Comparison of ENCODE assay signal across 8 mouse cellular contexts in the genomic region with DNA sequence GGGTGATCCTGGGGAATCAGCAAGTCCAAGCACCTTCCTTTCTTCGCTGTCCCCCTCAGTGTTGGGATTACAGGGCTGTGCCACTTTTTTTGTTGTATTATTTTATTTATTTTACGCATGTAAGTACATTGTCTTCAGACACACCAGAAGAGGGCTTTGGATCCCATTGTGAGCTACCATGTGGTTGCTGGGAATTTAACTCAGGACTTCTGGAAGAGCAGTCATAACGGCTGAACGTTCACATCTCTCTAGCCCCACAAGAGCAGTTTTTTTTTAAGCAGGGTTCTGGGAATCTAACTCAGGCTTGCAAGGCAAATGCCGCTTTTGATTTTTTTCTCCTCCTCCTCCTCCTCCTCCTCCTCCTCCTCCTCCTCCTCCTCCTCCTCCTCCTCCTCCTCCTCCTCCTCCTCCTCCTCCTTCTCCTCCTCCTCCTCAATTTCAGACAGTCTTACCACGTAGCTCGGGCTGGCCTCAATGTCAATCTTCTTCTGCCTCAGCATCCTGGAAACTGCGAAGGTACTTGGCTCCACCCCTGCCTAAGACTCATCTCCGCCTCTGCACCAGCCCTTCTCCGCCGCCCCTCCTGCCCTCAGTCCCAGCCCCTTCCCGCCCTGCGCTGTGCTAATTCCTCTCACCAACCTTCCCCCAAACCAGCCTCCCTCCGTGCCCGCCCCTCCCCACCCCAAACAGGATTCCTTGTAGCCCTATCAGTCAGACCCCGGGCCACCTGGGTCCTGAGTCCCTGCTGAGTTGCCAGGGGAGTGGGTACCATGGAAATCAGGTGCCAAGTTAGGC. TPM values are rescaled to one million over a fixed set of nuclear protein-coding genes. Genes with fewer than 3 reads are reported as not detected.
DNase-seq lines count a peak whose midpoint lies in the region; ATAC-seq and TF ChIP-seq lines count a peak whose summit lies in the region.

No protein-coding gene starts in this region.

- peak; percentile 11; the same call in 1 of the 2 replicates for ATAC-seq in kidney, embryonic 14.5 days (ENCODE audit: low FRiP score, low TSS enrichment)
- ATAC-seq in forebrain, embryonic 14.5 days, result peak; percentile 25
- ATAC-seq in liver, embryonic 14.5 days (ENCODE audit: insufficient read depth), result no peak

- H3K36me3 ChIP-seq in kidney, embryonic 14.5 days (ENCODE audit: control insufficient read depth, insufficient read depth, low read length), result no peaks in the 10 kb centered on the region
- no peaks in the 10 kb centered on the region for H3K36me3 ChIP-seq in forebrain, embryonic 14.5 days (ENCODE audit: control insufficient read depth, insufficient read depth, low read length)
- no peaks in the 10 kb centered on the region for H3K36me3 ChIP-seq in liver, embryonic 14.5 days (replicated peaks; ENCODE audit: control insufficient read depth, insufficient read depth, low read depth)

- H3K9ac ChIP-seq in kidney, embryonic 14.5 days (ENCODE audit: low read depth, low read length), result no peak overlapping the region
- H3K9ac ChIP-seq in forebrain, embryonic 14.5 days (ENCODE audit: low read length), result peak overlapping the region; percentile 30; the same call in 1 of the 2 replicates
- H3K9ac ChIP-seq in liver, embryonic 14.5 days (replicated peaks), result no peak overlapping the region

- H3K4me1 ChIP-seq in kidney, embryonic 14.5 days (ENCODE audit: control insufficient read depth, insufficient read depth, low read length), result 0 out of 2 replicates have a peak, but pooled peaks cover 4% of the 10 kb centered on the region
- H3K4me1 ChIP-seq in forebrain, embryonic 14.5 days (ENCODE audit: control insufficient read depth, insufficient read depth, low read length), result peaks cover 7% of the 10 kb centered on the region; the same call in 1 of the 2 replicates
- peaks cover 16 to 19% of the 10 kb centered on the region in 2 experiments for H3K4me1 ChIP-seq in liver, embryonic 14.5 days (replicated peaks; ENCODE audit: control insufficient read depth in 2 of 2, insufficient read depth in 2 of 2, low read length in 1 of 2)

- WGBS in kidney, embryonic 14.5 days, result 2% methylated on average over 14 of the region's 16 CpGs
- 2% methylated on average over 13 of the region's 16 CpGs for WGBS in forebrain, embryonic 14.5 days
- 6% methylated on average over 14 of the region's 16 CpGs for WGBS in liver, embryonic 14.5 days (ENCODE audit: insufficient replicate concordance)

- H3K9me3 ChIP-seq in kidney, embryonic 14.5 days (ENCODE audit: control insufficient read depth, low read length), result no peaks in the 10 kb centered on the region
- no peaks in the 10 kb centered on the region for H3K9me3 ChIP-seq in forebrain, embryonic 14.5 days (replicated peaks; ENCODE audit: control insufficient read depth, low read length)
- no peaks in the 10 kb centered on the region for H3K9me3 ChIP-seq in liver, embryonic 14.5 days (ENCODE audit: control insufficient read depth, low read length)

- H3K27ac ChIP-seq in kidney, embryonic 14.5 days (ENCODE audit: low read depth, low read length), result no peak overlapping the region
- no peak overlapping the region; the same call in 1 of the 2 replicates for H3K27ac ChIP-seq in forebrain, embryonic 14.5 days (ENCODE audit: low read depth, low read length)
- H3K27ac ChIP-seq in liver, embryonic 14.5 days, result no peak overlapping the region

- TF ChIP-seq EP300 in liver, embryonic 14.5 days (IDR thresholded peaks at IDR 0.05; ENCODE audit: low read depth), result no peak

- peak overlapping the region; percentile 27 for H3K4me3 ChIP-seq in kidney, embryonic 14.5 days (ENCODE audit: low read length)
- peak overlapping the region; percentile 29 for H3K4me3 ChIP-seq in forebrain, embryonic 14.5 days (ENCODE audit: low read depth, low read length)
- H3K4me3 ChIP-seq in liver, embryonic 14.5 days (ENCODE audit: insufficient read depth in 1 of 2, low read depth in 2 of 2, low read length in 2 of 2), result 0 out of 4 replicates have a peak overlapping the region, but pooled peaks of 1 of the 2 experiments have one; percentile 46

- DNase-seq in kidney, adult 11 months, result no peak
- peak; percentile 51 for DNase-seq in T-cell, adult 2 months (ENCODE audit: low spot score)
- peak; percentile 55 for DNase-seq in forebrain, embryonic 14.5 days (ENCODE audit: low spot score)
- DNase-seq in liver, embryonic 14.5 days (ENCODE audit: low read depth in 3 of 3, low spot score in 3 of 3), result no peak
- DNase-seq in testis, postnatal 10 days (ENCODE audit: low spot score), result peak; percentile 37
- no peak for DNase-seq in right cerebral cortex, postnatal 14 days
- DNase-seq in kidney, adult 8-10 months, result no peak

- TF ChIP-seq CTCF in liver, embryonic 14.5 days (IDR thresholded peaks at IDR 0.05; ENCODE audit: low read depth), result no peak

- H3K27me3 ChIP-seq in kidney, embryonic 14.5 days (ENCODE audit: control insufficient read depth, insufficient read depth, low read length), result peaks cover 23% of the 10 kb centered on the region
- no peaks in the 10 kb centered on the region; the same call in 1 of the 2 replicates for H3K27me3 ChIP-seq in forebrain, embryonic 14.5 days (replicated peaks; ENCODE audit: control insufficient read depth, insufficient read depth, low read length)
- H3K27me3 ChIP-seq in liver, embryonic 14.5 days (ENCODE audit: control insufficient read depth, insufficient read depth, low read length), result no peaks in the 10 kb centered on the region; the same call in 1 of the 2 replicates

- peak overlapping the region; percentile 55 for H3K4me2 ChIP-seq in kidney, embryonic 14.5 days (replicated peaks; ENCODE audit: low read depth, low read length)
- H3K4me2 ChIP-seq in forebrain, embryonic 14.5 days (ENCODE audit: low read length), result peak overlapping the region; percentile 55
- peak overlapping the region; percentile 69 for H3K4me2 ChIP-seq in liver, embryonic 14.5 days (ENCODE audit: low read depth)

RNA-seq across cellular contexts. Expression of a gene that starts 3.5 kb away (rescaled TPM):
- 5.5 and 6.5 TPM in 2 replicates for polyA plus RNA-seq in kidney, embryonic 14.5 days (2014; fragmentation: Nextera tagmentation; extraction: Ambion mirVana)
- polyA plus RNA-seq in forebrain, embryonic 14.5 days (2014; fragmentation: Nextera tagmentation; extraction: Ambion mirVana), result 38.6 and 47.4 TPM in 2 replicates
- polyA plus RNA-seq in liver, embryonic 14.5 days (2012; rRNA removed), result 24.1 and 24.6 TPM in 2 replicates
- polyA plus RNA-seq in liver, embryonic 14.5 days (2014; fragmentation: Nextera tagmentation; extraction: Ambion mirVana), result 14.7 and 18.6 TPM in 2 replicates

RNA-seq across cellular contexts. Expression of a gene that starts 27.4 kb away (rescaled TPM):
- polyA plus RNA-seq in kidney, embryonic 14.5 days (2014; fragmentation: Nextera tagmentation; extraction: Ambion mirVana), result 1.1 and 1.6 TPM in 2 replicates
- polyA plus RNA-seq in forebrain, embryonic 14.5 days (2014; fragmentation: Nextera tagmentation; extraction: Ambion mirVana), result 0.10 and 0.22 TPM in 2 replicates
- 2.2 and 2.5 TPM in 2 replicates for polyA plus RNA-seq in liver, embryonic 14.5 days (2012; rRNA removed)
- polyA plus RNA-seq in liver, embryonic 14.5 days (2014; fragmentation: Nextera tagmentation; extraction: Ambion mirVana), result 1.8 and 2.0 TPM in 2 replicates

RNA-seq across cellular contexts. Expression of a gene that starts 40.0 kb away (rescaled TPM):
- 1.2 TPM in 1 of 2 replicates, not detected in the other for polyA plus RNA-seq in kidney, embryonic 14.5 days (2014; fragmentation: Nextera tagmentation; extraction: Ambion mirVana)
- 0.63 TPM in 1 of 2 replicates, not detected in the other for polyA plus RNA-seq in forebrain, embryonic 14.5 days (2014; fragmentation: Nextera tagmentation; extraction: Ambion mirVana)
- 0.48 and 0.73 TPM in 2 replicates for polyA plus RNA-seq in liver, embryonic 14.5 days (2012; rRNA removed)
- polyA plus RNA-seq in liver, embryonic 14.5 days (2014; fragmentation: Nextera tagmentation; extraction: Ambion mirVana), result 1.2 and 1.5 TPM in 2 replicates

RNA-seq across cellular contexts. Expression of a gene that starts 52.9 kb away (rescaled TPM):
- polyA plus RNA-seq in kidney, embryonic 14.5 days (2014; fragmentation: Nextera tagmentation; extraction: Ambion mirVana), result 3.0 and 5.2 TPM in 2 replicates
- 1.4 and 2.1 TPM in 2 replicates for polyA plus RNA-seq in forebrain, embryonic 14.5 days (2014; fragmentation: Nextera tagmentation; extraction: Ambion mirVana)
- 3.8 and 4.0 TPM in 2 replicates for polyA plus RNA-seq in liver, embryonic 14.5 days (2012; rRNA removed)
- 3.0 and 3.1 TPM in 2 replicates for polyA plus RNA-seq in liver, embryonic 14.5 days (2014; fragmentation: Nextera tagmentation; extraction: Ambion mirVana)

RNA-seq across cellular contexts. Expression of a gene that starts 57.5 kb away (rescaled TPM):
- 0.50 and 0.53 TPM in 2 replicates for polyA plus RNA-seq in kidney, embryonic 14.5 days (2014; fragmentation: Nextera tagmentation; extraction: Ambion mirVana)
- 13.9 and 16.7 TPM in 2 replicates for polyA plus RNA-seq in forebrain, embryonic 14.5 days (2014; fragmentation: Nextera tagmentation; extraction: Ambion mirVana)
- polyA plus RNA-seq in liver, embryonic 14.5 days (2012; rRNA removed), result 0.13 and 0.15 TPM in 2 replicates
- polyA plus RNA-seq in liver, embryonic 14.5 days (2014; fragmentation: Nextera tagmentation; extraction: Ambion mirVana), result 0.18 and 0.34 TPM in 2 replicates

Comparison
In these comparisons a context has a peak if more than half of its experiments do, and no peak if none do; other contexts are left out.
1. DNase-seq: peak in T-cell, adult 2 months (single experiment), forebrain, embryonic 14.5 days (single experiment) and testis, postnatal 10 days (single experiment); none in kidney, adult 11 months (single experiment), liver, embryonic 14.5 days (0 of 3), right cerebral cortex, postnatal 14 days (single experiment) and kidney, adult 8-10 months (0 of 2).
2. Peak in every context shown above with its lines, with median percentiles within 50 percentile points of each other: H3K4me2 ChIP-seq.